Mouse (Mus musculus): ENCODE results near the gene Trp53bp1.
A peak's percentile ranks its signal among the peaks of the same experiment; 100 is the strongest.

The Trp53bp1 gene

DNA sequence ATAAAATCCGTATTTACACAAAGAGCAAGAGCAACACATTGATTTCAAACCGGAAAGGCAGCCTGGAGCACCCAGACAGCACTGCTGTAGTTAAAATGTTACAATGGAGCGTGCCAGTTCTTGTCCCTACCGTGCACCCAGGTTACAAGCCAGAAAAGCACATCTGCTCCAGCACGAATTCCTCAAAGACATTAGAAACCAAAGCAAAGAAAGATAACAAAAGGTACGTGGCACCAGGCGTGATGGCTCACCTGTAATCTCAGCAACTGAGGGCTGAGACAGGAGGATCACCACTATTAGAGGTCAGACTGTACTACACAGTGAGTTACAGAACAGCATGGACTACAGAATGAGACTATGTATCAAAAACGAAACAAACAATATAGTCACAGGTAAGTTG, 2.8 kb downstream of the Trp53bp1 start:
- no peak for DNase-seq (ENCODE audit: inconsistent age in 2 of 2, low spot score in 1 of 2)

DNA sequence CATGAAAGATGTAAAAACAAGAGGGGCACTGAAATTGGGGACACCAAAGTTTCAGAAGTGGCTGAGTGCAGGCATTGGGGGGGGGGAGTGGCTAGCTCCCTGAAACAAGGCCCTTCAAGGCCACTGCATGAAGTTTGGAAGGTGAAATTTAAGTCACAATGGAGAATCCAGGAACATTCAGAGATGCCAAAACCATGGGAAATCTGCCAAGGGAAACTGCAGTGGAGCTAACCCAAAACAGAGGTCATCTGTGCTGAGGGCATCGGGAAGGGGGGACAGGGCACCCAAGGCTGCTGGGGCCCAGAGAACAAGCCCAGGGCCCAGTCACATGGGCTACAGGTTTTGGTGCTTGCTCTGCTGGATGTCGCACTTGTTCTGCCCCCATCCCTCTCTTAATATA, 21.4 kb downstream of the Trp53bp1 start:
- DNase-seq (ENCODE audit: inconsistent age in 2 of 2, low spot score in 1 of 2): peak; percentile 37 to 56

DNA sequence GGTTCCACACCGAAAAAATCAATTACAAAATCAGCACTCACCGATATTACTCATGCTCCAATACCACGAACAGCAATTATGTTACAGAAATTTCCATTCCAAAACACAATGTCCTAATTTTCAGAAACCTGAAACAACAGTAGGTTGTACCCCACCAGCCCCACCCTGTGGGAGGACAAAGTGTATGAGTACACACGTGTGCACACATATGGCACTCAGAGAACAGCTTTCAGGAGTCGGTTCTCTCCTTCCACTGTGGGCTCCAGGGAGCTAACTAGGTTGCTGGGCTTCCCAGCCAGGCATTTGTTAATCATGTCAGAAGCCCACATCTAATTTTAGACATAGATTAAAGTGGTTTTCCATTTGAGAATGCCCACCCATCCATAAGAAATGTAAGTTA, 27.1 kb downstream of the Trp53bp1 start:
- DNase-seq (ENCODE audit: inconsistent age in 2 of 2, low spot score in 1 of 2): no peak

DNA sequence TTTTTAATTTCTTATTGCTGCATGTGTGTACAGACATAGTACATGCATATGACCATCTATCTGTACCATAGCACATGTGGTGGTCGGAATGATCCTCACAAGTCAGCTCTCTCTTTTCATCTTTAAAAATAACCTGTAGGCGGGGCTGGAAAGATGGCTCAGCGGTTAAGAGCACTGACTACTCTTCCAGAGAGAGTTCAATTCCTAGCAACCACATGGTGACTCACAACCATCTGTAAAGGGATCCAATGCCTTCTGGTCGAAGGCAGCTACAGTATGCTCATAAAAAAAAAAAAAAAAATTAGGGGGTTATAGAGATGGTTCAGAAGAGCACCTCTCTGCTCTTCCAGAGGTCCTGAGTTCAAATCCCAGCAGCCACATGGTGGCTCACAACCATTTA, 31.8 kb downstream of the Trp53bp1 start:
- DNase-seq (ENCODE audit: inconsistent age in 2 of 2, low spot score in 1 of 2): no peak

DNA sequence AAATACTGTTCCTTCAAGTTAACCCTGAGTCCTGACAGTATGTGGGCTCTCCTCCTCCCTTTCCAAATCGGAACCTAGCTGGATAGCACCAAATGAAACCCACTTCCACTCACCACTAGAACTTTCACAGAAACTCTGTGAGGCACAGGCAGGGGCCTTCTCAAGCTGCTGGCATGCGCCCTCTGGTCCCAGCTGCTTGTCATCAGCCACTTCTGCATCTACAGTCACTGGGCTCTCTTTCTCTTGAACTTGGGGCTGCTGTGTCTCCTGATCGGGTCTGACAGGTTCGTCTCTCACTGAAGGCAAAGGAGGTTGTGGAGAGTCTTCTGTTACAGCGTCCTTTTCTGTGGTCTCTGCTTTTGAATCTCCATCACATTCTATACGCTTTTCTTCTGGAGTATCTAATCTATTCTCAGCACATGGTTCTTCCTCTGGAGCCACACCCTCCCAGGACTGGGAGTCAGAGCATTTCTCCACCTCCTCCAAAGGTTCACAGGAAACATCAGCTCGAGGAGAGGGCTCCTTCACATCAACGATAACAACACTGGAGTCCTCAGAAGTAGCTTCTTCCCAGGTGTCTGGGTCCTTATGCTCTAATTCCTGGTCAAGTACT, 35.6 kb downstream of the Trp53bp1 start:
- no peak for DNase-seq (ENCODE audit: inconsistent age in 2 of 2, low spot score in 1 of 2)

DNA sequence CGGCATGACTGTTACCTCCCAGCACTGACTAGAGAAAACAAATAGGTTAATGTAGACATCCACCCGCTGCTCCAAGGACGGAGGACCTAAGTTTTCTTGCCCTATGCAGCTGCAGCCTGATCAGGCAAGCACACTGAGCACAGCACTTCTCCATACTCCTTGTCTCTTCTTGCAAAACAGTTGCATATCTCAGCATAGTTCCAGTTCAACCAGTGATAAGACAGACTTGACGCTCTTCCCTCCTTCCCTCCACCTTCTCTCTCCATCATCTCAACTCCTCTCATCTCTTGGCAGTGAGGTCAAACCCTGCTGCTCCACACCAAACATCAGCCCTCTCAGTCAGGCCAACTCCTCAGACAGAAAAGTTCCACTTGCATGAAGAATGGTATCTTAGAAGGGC, 43.1 kb downstream of the Trp53bp1 start:
- DNase-seq (ENCODE audit: inconsistent age in 2 of 2, low spot score in 1 of 2): no peak

DNA sequence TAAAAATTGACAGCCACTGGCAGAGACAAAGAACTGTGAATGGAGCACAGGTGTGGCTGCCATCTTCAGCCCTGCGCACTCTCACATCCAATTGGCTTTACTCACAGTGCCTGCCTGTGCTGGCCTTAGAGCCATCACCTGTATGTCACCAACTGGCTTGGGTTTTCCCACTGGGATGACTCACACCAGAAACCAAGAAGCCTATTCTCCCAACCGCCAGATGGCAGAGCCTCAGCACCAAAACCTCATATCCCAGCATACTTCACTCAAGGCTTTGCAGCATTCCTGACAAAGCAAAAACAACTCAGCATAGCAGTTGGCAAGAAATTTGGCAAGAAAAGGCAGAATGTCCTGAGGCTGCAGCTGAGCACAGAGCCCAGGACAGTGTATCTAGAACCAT, 48.2 kb downstream of the Trp53bp1 start:
- DNase-seq (ENCODE audit: inconsistent age in 2 of 2, low spot score in 1 of 2): peak; percentile 78 to 89

DNA sequence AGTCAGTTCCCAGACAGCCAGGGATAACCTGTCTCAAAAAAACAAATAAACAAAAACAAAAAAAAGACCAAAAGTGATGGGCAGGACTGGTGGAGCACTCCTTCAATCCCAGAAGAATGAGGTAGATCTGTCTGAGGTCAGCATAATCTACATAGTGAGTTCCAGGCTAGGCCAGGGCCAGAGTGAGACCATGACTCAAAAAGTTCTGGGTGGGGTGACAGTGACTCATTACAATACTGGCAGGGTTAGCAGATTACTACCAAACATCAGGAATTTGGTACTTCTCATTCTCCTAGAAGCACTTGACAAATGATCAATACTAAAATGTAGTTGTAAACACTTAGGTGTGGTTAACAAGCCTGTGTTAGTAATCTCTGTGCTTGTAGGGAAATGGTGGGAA, 51.2 kb downstream of the Trp53bp1 start:
- DNase-seq (ENCODE audit: inconsistent age in 2 of 2, low spot score in 1 of 2): peak; percentile 38 to 71

DNA sequence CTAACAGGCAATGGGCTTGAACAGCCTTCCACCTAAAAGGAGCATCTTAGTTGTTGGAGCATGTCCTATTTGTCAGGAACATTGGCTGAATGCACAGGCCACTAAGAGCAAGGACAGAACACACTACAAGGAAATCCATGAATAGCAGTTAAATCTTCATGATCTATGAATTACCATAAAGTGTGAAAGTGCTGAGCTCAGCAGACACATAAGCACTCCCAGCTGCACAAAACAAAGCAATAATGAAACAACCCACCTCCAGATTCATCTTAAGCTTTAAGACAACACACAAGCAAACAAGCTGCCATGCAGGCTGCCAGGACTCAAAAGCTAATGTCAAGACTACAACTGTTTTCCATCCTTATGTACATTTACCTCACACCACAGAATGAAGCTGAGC, 52.0 kb downstream of the Trp53bp1 start:
- no peak for DNase-seq (ENCODE audit: inconsistent age in 2 of 2, low spot score in 1 of 2)

DNA sequence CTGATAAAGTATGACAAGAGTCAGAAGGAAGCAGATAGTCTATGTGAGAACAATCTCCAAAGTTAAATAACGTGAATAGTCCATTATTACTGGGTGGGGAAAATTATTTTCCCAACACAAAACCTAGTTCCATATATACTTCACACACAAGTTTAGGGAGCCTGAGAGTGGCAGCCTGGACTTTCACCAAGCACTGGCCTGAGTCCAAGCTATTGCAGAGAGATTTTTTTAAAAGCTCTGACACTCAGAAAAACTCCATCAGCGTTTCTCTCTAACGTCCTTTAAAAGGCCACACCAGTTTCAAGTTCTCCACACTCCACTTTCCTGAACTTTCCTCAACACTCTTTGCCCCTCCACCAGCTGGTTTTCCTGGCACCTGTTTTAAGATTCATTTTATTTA, 56.7 kb downstream of the Trp53bp1 start:
- DNase-seq (ENCODE audit: inconsistent age in 2 of 2, low spot score in 1 of 2): no peak

DNA sequence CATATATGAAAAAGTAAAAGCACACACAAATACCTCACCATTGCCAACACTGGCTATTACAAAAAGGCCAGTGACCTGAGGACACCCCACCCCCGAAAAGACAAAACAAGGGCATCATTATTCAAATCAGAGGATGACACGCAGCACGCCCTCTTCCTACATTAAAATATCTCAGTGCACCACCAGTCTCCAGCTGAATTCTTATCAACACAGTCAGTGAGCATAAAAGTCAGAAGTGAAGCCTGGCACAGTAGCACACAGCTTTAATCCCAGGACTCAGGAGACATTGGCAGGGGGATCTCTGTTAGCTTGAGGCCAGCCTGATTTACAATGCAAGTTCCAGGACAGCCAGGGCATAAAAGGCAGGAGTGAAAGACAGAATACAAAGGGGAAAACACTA, 64.7 kb downstream of the Trp53bp1 start:
- no peak for DNase-seq (ENCODE audit: inconsistent age in 2 of 2, low spot score in 1 of 2)

DNA sequence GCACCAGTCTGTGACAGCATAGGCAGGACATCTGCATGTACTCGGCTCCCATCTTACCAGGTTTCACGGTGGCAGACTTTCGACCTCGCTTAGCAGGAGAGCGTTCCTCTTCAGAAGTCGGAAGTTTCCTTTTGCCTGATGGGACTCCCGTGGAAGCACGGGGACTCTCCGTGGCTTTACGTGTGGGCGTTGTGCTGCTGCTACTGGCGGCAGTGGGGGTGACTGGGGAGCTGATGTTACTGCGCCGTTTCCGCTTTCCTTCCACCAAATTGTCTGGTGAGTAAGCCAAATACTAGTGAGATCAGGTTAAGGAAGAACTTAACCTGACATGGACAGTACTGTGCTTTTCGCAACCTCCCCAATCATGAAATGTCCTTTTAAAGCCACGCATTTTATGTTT, 66.9 kb downstream of the Trp53bp1 start:
- no peak for DNase-seq (ENCODE audit: inconsistent age in 2 of 2, low spot score in 1 of 2)

DNA sequence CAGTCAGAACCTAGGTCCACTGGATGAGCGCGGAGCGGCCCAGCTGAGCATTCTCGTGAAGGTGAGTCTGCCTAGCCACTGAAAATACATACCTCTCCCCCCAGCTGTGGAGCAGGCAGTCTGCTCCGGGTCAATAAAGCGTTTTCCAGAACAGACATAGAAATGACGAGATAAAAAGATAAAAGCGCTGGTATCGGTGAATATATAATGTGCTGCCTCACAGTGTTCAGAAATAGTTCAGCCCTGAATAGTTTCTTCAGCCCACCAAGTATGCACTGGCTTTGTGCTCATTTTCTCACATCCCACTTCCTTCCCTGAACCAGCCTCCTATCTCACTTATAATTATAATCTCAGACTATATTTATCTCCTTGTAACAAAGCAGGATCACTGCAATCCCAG, 75.7 kb downstream of the Trp53bp1 start:
- no peak for DNase-seq (ENCODE audit: inconsistent age in 2 of 2, low spot score in 1 of 2)

DNA sequence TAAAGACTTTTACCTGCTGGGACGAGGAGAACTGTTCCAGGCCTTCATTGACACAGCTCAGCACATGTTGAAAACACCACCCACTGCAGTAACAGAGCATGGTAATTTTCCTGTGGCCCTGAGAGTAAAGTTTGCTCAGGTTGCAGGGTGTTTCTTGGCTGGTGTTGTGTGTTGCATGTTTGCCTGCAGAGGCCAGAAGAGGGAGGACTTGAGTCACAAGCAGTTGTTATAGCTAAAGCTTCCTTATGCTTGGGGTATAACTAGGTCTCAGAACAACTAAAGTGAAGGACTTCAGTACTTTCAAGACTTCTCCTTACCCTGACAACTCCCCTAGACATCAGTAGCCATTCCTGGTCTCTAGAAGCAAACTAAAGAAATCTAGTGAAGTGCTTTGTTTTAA, 82.7 kb downstream of the Trp53bp1 start:
- DNase-seq (ENCODE audit: inconsistent age in 2 of 2, low spot score in 1 of 2): peak in 1 of 2 experiments; percentile 43

DNA sequence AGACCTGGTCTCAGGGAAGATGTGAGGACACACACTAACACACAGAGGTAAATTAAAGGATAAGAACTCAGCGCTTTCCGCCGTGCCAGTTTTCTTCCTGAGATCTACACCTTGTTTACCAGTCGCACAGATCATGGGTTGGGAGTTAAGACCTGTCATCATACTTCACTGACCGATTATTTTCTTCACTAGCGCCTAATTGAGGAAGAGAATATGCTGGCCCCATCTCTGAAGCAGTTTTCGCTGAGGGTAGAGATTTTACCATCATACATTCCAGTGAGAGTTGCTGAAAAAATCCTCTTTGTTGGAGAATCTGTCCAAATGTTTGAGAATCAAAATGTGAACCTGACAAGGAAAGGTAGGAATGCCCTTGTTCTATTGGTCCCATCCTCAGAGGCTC, 87.1 kb downstream of the Trp53bp1 start:
- no peak for DNase-seq (ENCODE audit: inconsistent age in 2 of 2, low spot score in 1 of 2)

DNA sequence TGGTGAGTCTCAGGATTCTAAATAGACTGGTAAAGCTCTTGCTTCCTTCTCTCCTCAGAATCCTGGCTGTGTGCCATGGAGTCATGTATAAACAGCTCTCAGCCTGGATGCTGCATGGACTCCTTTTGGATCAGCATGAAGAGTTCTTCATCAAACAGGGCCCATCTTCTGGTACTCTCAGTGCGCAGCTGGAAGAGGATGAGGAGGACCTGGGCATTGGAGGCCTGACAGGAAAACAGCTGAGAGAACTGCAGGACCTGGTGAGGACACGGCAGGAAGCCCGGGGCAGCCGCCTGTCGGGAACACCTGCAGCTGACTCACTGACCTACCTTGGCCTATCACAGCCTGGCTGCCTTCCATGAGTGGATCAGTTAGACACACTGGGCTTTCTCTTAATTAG, 87.8 kb downstream of the Trp53bp1 start:
- DNase-seq (ENCODE audit: inconsistent age in 2 of 2, low spot score in 1 of 2): no peak

DNA sequence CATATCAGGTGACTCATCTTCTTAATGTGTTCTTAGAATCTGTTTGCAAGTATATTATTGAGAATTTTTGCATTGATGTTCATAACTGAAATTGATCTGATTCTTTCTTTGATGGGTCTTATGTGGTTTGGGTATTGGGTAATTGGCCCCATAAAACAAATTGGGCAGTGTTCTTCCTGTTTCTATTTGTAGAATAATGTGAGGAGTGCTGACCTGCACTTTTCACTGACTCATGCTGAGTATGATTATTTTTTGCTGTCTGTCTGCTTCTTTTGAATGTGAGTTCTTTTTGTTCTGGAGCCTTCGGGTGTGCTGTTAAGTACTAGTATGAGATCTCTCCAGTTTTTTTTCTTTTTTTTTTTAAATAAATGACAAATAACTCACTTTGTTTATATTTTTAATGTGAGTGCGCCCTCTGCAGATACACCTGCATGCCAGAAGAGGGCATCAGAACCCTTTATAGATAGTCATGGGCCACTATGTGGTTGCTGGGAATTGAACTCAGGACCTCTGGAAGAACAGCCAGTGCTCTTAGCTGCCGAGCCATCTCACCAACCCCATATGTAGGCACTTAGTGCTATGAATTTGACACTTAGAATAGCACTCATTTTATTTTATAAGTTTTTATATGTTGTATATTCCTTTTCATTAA, 92.3 kb downstream of the Trp53bp1 start:
- no peak for DNase-seq (ENCODE audit: inconsistent age in 2 of 2, low spot score in 1 of 2)

DNA sequence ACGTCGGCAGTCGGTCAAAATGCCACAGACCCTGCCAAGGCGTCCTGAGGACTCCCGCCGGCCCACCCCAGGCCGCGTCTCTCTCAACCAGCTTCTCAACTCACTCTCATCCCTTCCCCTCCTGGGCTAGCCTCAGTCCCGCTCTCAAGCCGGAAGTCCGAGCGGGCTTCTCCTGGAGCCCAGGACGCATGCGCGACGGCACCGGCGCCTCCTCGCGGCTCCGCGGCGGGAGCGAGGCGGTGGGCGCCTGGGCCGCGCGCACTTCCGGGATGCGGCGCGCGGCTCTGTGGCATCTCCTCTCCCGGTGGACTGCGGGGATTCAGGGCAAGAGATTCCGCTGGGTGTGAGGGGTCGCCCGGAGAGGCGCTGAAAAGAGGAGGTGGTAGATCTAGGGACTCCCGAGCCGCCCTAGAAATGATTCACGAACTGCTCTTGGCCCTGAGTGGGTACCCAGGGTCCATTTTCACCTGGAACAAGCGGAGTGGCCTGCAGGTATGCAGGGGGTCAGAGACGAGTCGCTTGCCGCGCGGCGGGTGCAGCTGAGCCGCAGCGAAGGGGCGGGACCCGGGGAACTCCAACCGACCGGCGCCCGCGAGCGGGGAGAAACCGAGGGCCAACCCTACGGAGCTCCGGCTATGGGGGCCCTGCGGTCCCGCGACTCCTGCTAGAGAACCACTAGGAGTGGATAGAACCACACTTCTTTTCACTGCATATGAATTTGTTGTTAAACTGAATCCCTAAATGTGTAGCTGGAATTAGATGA, 100.0 kb downstream of the Trp53bp1 start, which contains the start of gene Zscan29:
Zscan29 (minus strand) TSS at position 146 of the 763 bp plus-strand sequence.
- peak; percentile 92 to 97 for DNase-seq (ENCODE audit: inconsistent age in 2 of 2, low spot score in 1 of 2)

DNA sequence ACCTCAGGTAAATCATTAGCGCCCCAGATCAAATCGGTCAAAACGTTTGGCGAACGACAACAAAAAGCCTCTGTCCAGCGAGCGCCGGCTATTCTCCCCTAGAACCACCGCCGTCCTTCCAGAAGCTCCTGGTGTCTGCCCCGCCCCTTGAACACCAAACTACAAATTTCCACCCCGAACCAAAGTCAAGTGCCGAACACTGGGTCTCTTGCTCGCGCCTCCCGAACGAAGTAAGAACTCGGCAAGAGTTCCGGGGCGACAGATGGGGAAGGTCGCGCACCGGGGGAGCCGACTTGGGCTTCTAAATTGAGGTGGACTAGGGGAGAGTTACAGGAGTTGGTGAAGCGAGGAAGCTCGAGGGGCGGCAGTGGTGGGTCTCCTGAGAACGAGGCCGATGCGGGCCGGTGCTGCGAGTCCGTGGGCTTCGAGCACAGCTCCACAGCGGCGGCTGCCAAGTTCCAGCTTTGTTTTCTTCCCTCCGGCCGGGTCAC, 100.7 kb downstream of the Trp53bp1 start, which contains the start of gene Tubgcp4:
Tubgcp4 (plus strand) TSS at position 174 of the 491 bp plus-strand sequence.
- peak; percentile 72 to 91 for DNase-seq (ENCODE audit: inconsistent age in 2 of 2, low spot score in 1 of 2)

DNA sequence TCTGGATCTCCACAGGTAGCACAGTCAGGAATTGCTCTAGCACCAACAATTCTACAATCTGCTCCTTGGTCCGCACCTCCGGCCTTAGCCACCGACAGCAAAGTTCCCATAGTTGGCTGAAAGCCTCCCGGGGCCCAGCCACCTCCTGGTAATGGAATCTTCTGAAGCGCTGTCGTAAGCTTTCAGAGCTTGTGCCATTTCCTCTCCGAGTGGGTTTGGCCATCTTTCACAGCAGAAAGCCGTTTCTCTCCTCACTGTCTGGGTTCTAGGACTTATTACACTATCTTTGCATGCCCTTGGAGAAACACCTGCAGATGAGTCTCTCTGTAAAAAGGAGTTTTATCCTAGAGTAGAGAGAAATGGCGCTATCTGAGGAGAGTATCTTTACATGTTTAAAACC, 101.3 kb downstream of the Trp53bp1 start:
- DNase-seq (ENCODE audit: inconsistent age in 2 of 2, low spot score in 1 of 2): peak; percentile 50 to 85

DNA sequence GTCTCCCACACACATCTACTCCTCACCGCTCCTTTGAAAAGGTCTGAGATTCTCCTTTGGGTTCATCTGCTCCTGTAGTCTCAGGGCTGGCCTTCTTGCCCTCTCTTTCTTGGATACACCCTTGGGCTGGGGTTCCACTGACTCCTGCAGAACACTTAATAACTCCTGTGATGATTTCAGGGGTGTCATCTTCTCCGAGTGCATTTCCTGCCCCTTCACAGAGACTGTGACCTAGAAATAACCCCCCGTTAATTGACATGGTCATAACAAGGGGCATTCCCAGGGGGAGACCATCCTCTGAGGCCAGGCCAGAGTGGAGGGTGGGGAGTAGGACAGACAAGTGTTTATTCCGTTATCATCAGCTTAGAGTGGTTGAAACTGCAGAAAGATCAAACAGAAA, 102.0 kb downstream of the Trp53bp1 start:
- peak in 1 of 2 experiments; percentile 43 for DNase-seq (ENCODE audit: inconsistent age in 2 of 2, low spot score in 1 of 2)

DNA sequence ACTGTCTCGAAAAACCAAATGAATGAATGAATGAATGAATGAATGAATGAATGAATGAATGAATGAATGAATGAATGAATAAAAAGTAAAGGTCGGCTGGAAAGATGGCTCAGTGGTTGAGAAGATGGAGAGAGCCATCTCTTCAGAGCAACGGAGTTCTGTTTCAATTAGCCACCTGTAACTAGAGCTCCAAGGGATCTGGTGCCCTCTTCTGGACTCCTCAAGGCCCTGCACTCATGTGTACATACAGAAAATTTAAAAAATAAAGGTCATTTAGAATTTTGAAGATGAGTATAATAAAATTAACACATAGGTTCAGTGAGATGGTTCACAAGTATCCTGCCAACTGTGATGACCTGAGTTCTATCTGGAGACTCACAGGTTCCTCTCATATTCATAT, 118.1 kb downstream of the Trp53bp1 start:
- DNase-seq (ENCODE audit: inconsistent age in 2 of 2, low spot score in 1 of 2): no peak

Data from adrenal gland, adult (tissue).